Mouse (Mus musculus): ENCODE data around the gene Notum. TPM values are rescaled to one million over a fixed set of nuclear protein-coding genes. Genes with fewer than 3 reads are reported as not detected.

Notum gene
- polyA plus RNA-seq, 1 experiment from 2014 or later, result 4.1 TPM

DNA sequence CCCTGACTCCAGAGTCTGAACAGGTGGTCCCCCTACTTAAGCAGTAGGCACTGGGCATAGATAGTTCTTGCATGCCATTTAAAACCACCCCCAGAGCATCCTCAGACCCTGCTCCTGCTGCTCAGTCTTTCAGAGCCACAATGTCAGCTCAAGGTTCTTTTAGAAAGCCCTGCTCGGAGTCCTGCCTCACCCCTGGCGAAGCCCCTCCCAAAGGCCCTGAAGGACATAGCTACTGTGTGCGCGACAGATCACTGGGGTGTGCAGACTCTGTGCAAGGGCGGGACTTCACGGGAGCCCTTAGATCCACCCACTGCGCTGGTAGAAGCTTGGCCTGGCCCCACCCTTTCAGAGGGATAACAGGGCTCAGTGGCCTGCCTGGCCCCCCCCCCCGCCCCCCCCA, 51.7 kb downstream of the Notum start:
- Histone ChIP-seq H3K4me2 (peak overlapping the region; percentile 75; the same call in 1 of the 2 replicates), H3K27me3 (0 out of 2 replicates have a peak, but pooled peaks cover 10% of the 10 kb centered on the region), H3K4me1 (peaks cover 26% of the 10 kb centered on the region), H3K9me3 (no peaks in the 10 kb centered on the region), H3K27ac (no peak overlapping the region), H3K4me3 (no peak overlapping the region), H3K9ac (no peak overlapping the region), H3K36me3 (peaks cover 49% of the 10 kb centered on the region)
- ATAC-seq (ENCODE audit: borderline replicate concordance, extremely low read depth, low FRiP score, low TSS enrichment), result no peak; the same call in 1 of the 2 replicates
- WGBS, result 40% methylated on average over 8 of the region's 8 CpGs

DNA sequence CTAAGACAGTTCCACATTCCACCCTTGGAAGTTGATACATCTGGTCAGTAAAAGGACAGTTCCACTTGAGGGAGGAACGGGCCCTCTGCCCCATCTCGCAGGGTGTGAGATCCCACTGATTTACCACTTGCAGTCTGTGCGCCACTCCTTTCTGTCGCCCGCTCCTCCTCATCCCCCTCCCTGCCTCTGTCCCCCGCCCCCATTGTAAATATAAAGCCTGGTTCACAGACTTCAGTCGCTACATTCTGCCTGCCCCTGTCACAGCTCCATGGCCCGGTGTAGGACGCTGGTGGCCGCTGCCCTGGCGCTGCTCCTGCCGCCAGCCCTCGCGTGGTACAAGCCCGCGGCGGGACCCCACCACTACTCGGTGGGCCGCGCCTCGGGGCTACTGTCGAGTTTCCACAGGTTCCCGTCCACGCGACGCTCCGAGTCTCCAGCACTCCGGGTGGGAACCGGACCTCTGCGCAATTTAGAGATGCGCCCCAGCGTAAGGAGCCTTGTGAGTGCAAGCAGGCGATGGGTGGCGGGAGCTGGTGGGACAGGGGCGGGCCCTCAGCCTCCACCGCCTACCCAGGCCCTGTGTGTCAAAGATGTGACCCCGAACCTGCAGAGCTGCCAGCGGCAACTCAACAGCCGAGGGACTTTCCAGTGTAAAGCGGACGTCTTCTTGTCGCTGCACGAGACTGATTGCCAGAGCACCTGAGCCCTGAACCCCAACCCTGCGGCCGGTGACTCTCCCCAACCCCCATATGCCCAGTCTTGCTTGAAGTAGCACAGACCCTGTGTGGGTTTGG, 52.5 kb downstream of the Notum start, which contains the start of gene Npb:
Gene Npb, plus strand, starts transcription at position 237 of the 794 bp plus-strand sequence.
- Histone ChIP-seq H3K4me3 (peak within 1 kb of the TSS; percentile 31), H3K9me3 (no peaks in the 10 kb centered on the region), H3K36me3 (peaks cover 52% of the 10 kb centered on the region), H3K4me1 (peaks cover 26% of the 10 kb centered on the region), H3K27me3 (0 out of 2 replicates have a peak, but pooled peaks cover 10% of the 10 kb centered on the region), H3K9ac (peak within 1 kb of the TSS; percentile 37; the same call in 1 of the 2 replicates), H3K27ac (0 out of 2 replicates have a peak within 1 kb of the TSS, but pooled peaks have one; percentile 9), H3K4me2 (peak within 1 kb of the TSS; percentile 75)
- ATAC-seq (ENCODE audit: borderline replicate concordance, extremely low read depth, low FRiP score, low TSS enrichment), result no peak
- WGBS, result 3% methylated on average over 45 of the region's 45 CpGs

DNA sequence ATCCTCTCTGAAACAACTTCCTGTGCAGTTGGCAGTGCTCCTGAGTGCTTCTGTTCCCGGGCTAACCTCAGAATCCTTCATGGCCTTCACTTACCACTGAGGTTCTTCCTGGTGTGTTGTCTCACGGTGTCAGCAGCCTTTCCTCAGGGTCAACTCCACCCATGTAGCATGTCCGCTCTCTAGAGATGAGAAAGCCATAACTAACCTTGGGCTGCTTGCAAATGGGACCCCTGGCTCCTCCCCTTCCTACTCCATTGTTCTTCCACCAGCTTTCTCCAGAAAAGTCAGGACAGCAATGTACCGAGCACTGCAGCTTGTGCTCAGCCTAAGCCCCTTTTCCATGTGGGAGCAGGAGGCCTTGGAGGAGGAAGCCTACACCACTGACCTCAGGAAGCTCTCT, 54.2 kb downstream of the Notum start:
- no peaks in the 10 kb centered on the region for H3K9me3 ChIP-seq
- no peak overlapping the region for H3K9ac ChIP-seq

DNA sequence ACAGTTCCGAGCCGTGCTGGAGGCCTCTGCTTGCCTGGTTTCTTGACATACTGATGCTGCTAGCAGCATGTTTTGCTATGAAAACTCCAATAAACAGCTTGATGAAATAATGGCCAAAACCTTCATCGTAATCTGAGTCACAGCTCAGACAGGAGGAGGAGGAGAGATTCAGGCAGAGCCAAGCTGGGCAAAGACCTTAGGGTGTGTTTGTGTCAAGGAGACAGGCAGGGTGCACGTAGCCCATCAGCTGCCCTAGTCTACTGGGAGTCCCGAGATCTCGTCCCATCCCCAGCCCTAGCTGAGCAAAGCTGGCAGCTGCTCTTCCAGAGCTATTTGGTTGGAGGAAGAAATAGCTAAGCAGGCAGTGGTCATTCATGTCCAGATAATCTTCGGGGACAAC, 55.3 kb downstream of the Notum start:
- peaks cover 26% of the 10 kb centered on the region for H3K4me1 ChIP-seq
- WGBS, result 82% methylated on average over 7 of the region's 7 CpGs
- 0 out of 2 replicates have a peak, but pooled peaks cover 10% of the 10 kb centered on the region for H3K27me3 ChIP-seq
- no peak overlapping the region for H3K4me2 ChIP-seq
- no peak overlapping the region for H3K27ac ChIP-seq
- no peak for ATAC-seq (ENCODE audit: borderline replicate concordance, extremely low read depth, low FRiP score, low TSS enrichment)
- H3K4me3 ChIP-seq, result no peak overlapping the region
- no peak overlapping the region for H3K9ac ChIP-seq
- H3K36me3 ChIP-seq, result peaks cover 44% of the 10 kb centered on the region
- no peaks in the 10 kb centered on the region for H3K9me3 ChIP-seq

More for the DNA sequence above, 54.2 kb downstream of the Notum start:
- peaks cover 26% of the 10 kb centered on the region for H3K4me1 ChIP-seq
- H3K4me3 ChIP-seq, result no peak overlapping the region
- no peak for ATAC-seq (ENCODE audit: borderline replicate concordance, extremely low read depth, low FRiP score, low TSS enrichment)
- H3K4me2 ChIP-seq, result no peak overlapping the region
- H3K27ac ChIP-seq, result peak overlapping the region; percentile 9
- WGBS, result 69% methylated on average over 4 of the region's 4 CpGs
- peaks cover 52% of the 10 kb centered on the region for H3K36me3 ChIP-seq
- H3K27me3 ChIP-seq, result 0 out of 2 replicates have a peak, but pooled peaks cover 10% of the 10 kb centered on the region

Small RNA genes lying within 50 kb of the gene (microRNA-seq; reads per million reads assigned to microRNA genes)
- gene Mir6936, result 1.7 reads per million

Other genes with a start within 250 kb of the Notum start
- gene Nploc4, start 223.5 kb downstream of the Notum start, polyA plus RNA-seq (2015; fragmentation: Nextera tagmentation; extraction: Ambion mirVana), result 32.5 and 34.5 TPM in 2 replicates
- gene Tspan10, start 218.5 kb downstream of the Notum start, polyA plus RNA-seq (2015; fragmentation: Nextera tagmentation; extraction: Ambion mirVana), result not detected in 2 replicates
- gene Pde6g, start 207.7 kb downstream of the Notum start, polyA plus RNA-seq (2015; fragmentation: Nextera tagmentation; extraction: Ambion mirVana), result 0.25 and 0.31 TPM in 2 replicates
- 12.7 and 13.0 TPM in 2 replicates for gene Oxld1, start 203.1 kb downstream of the Notum start, polyA plus RNA-seq (2015; fragmentation: Nextera tagmentation; extraction: Ambion mirVana)
- 31.2 and 35.5 TPM in 2 replicates for gene Ccdc137, start 203.1 kb downstream of the Notum start, polyA plus RNA-seq (2015; fragmentation: Nextera tagmentation; extraction: Ambion mirVana)
- 43.8 and 44.6 TPM in 2 replicates for gene Arl16, start 193.6 kb downstream of the Notum start, polyA plus RNA-seq (2015; fragmentation: Nextera tagmentation; extraction: Ambion mirVana)
- 125 and 133 TPM in 2 replicates for gene Mrpl12, start 176.6 kb downstream of the Notum start, polyA plus RNA-seq (2015; fragmentation: Nextera tagmentation; extraction: Ambion mirVana)
- gene Slc25a10, start 169.3 kb downstream of the Notum start, polyA plus RNA-seq (2015; fragmentation: Nextera tagmentation; extraction: Ambion mirVana), result 67.5 and 70.9 TPM in 2 replicates
- gene Gcgr, start 130.5 kb downstream of the Notum start, polyA plus RNA-seq (2015; fragmentation: Nextera tagmentation; extraction: Ambion mirVana), result 0.91 and 1.1 TPM in 2 replicates
- gene Mcrip1, start 111.4 kb downstream of the Notum start, polyA plus RNA-seq (2015; fragmentation: Nextera tagmentation; extraction: Ambion mirVana), result 205 and 209 TPM in 2 replicates
- 0.65 and 1.7 TPM in 2 replicates for gene Ppp1r27, start 110.0 kb downstream of the Notum start, polyA plus RNA-seq (2015; fragmentation: Nextera tagmentation; extraction: Ambion mirVana)
- gene P4hb, start 87.9 kb downstream of the Notum start, polyA plus RNA-seq (2015; fragmentation: Nextera tagmentation; extraction: Ambion mirVana), result 847 and 883 TPM in 2 replicates
- 697 and 699 TPM in 2 replicates for gene Arhgdia, start 79.6 kb downstream of the Notum start, polyA plus RNA-seq (2015; fragmentation: Nextera tagmentation; extraction: Ambion mirVana)
- gene Alyref, start 62.8 kb downstream of the Notum start, polyA plus RNA-seq (2015; fragmentation: Nextera tagmentation; extraction: Ambion mirVana), result 511 and 543 TPM in 2 replicates
- gene Anapc11, start 62.8 kb downstream of the Notum start, polyA plus RNA-seq (2015; fragmentation: Nextera tagmentation; extraction: Ambion mirVana), result 215 and 222 TPM in 2 replicates
- 0.78 and 1.4 TPM in 2 replicates for gene Npb, start 52.7 kb downstream of the Notum start, polyA plus RNA-seq (2015; fragmentation: Nextera tagmentation; extraction: Ambion mirVana)
- 103 and 126 TPM in 2 replicates for gene Pcyt2, start 43.2 kb downstream of the Notum start, polyA plus RNA-seq (2015; fragmentation: Nextera tagmentation; extraction: Ambion mirVana)
- 32.6 and 34.3 TPM in 2 replicates for gene Sirt7, start 35.9 kb downstream of the Notum start, polyA plus RNA-seq (2015; fragmentation: Nextera tagmentation; extraction: Ambion mirVana)
- 23.3 and 24.5 TPM in 2 replicates for gene Mafg, start 27.6 kb downstream of the Notum start, polyA plus RNA-seq (2015; fragmentation: Nextera tagmentation; extraction: Ambion mirVana)
- gene Pycr1, start 17.4 kb downstream of the Notum start, polyA plus RNA-seq (2015; fragmentation: Nextera tagmentation; extraction: Ambion mirVana), result 25.4 and 27.2 TPM in 2 replicates
- 0.55 and 1.3 TPM in 2 replicates for gene Myadml2, start 13.0 kb downstream of the Notum start, polyA plus RNA-seq (2015; fragmentation: Nextera tagmentation; extraction: Ambion mirVana)
- 138 and 143 TPM in 2 replicates for gene Aspscr1, start 11.8 kb upstream of the Notum start, polyA plus RNA-seq (2015; fragmentation: Nextera tagmentation; extraction: Ambion mirVana)
- 160 and 167 TPM in 2 replicates for gene Cenpx, start 52.6 kb upstream of the Notum start, polyA plus RNA-seq (2015; fragmentation: Nextera tagmentation; extraction: Ambion mirVana)
- 57.9 and 59.9 TPM in 2 replicates for gene Lrrc45, start 52.8 kb upstream of the Notum start, polyA plus RNA-seq (2015; fragmentation: Nextera tagmentation; extraction: Ambion mirVana)
- gene Rac3, start 60.3 kb upstream of the Notum start, polyA plus RNA-seq (2015; fragmentation: Nextera tagmentation; extraction: Ambion mirVana), result 54.9 and 60.5 TPM in 2 replicates
- gene Dcxr, start 66.1 kb upstream of the Notum start, polyA plus RNA-seq (2015; fragmentation: Nextera tagmentation; extraction: Ambion mirVana), result 45.1 and 55.1 TPM in 2 replicates
- gene Cbr2, start 70.9 kb upstream of the Notum start, polyA plus RNA-seq (2015; fragmentation: Nextera tagmentation; extraction: Ambion mirVana), result 102 and 103 TPM in 2 replicates
- 3.9 and 4.8 TPM in 2 replicates for gene Hmga1b, start 101.6 kb upstream of the Notum start, polyA plus RNA-seq (2015; fragmentation: Nextera tagmentation; extraction: Ambion mirVana)
- 35.4 and 38.3 TPM in 2 replicates for gene Rfng, start 123.0 kb upstream of the Notum start, polyA plus RNA-seq (2015; fragmentation: Nextera tagmentation; extraction: Ambion mirVana)
- gene Gps1, start 123.1 kb upstream of the Notum start, polyA plus RNA-seq (2015; fragmentation: Nextera tagmentation; extraction: Ambion mirVana), result 205 and 213 TPM in 2 replicates
- 84.3 and 90.4 TPM in 2 replicates for gene Dus1l, start 135.2 kb upstream of the Notum start, polyA plus RNA-seq (2015; fragmentation: Nextera tagmentation; extraction: Ambion mirVana)
- 49.0 and 53.2 TPM in 2 replicates for gene Fasn, start 163.4 kb upstream of the Notum start, polyA plus RNA-seq (2015; fragmentation: Nextera tagmentation; extraction: Ambion mirVana)